Mouse (Mus musculus) testis, adult 2 months (tissue): Measurements from ENCODE around the gene Brpf1. TPM values are rescaled to one million over a fixed set of nuclear protein-coding genes. Genes with fewer than 3 reads are reported as not detected.
A peak's percentile ranks its signal among the peaks of the same experiment; 100 is the strongest.

ENCODE experiments used
- H3K27ac ChIP-seq: fragments of 200-500 bp; 2 replicates; pipeline ENCODE4 v1.5.1; 2012; ENCODE audit warnings: low read depth, low read length; ENCODE audit not compliant: control insufficient read depth, insufficient read depth
- H3K27me3 ChIP-seq: fragments of 200-500 bp; 2 replicates; pipeline ENCODE4 v1.6.1; 2012; ENCODE audit warnings: mild to moderate bottlenecking, low read length, moderate library complexity; ENCODE audit not compliant: control insufficient read depth, insufficient read depth
- H3K36me3 ChIP-seq: fragments of 200-500 bp; 2 replicates; pipeline ENCODE4 v1.6.1; 2012; ENCODE audit warnings: mild to moderate bottlenecking, low read length; ENCODE audit not compliant: control insufficient read depth, insufficient read depth
- H3K4me1 ChIP-seq: fragments of 200-500 bp; 2 replicates; pipeline ENCODE4 v1.6.1; 2012; ENCODE audit warnings: low read length; ENCODE audit not compliant: control insufficient read depth, insufficient read depth
- H3K4me3 ChIP-seq: fragments of 200-500 bp; 2 replicates; pipeline ENCODE4 v1.5.1; 2012; ENCODE audit warnings: low read depth, mild to moderate bottlenecking, low read length, moderate library complexity, mixed read lengths; ENCODE audit not compliant: control insufficient read depth
- CTCF ChIP-seq: fragments of 200-500 bp; IDR thresholded peaks from 2 replicates; pipeline ENCODE4 v1.5.1; 2012; ENCODE audit warnings: low read depth, mild to moderate bottlenecking, inconsistent platforms, low read length, moderate library complexity; ENCODE audit not compliant: control insufficient read depth, insufficient read depth, insufficient replicate concordance
- POLR2A ChIP-seq: fragments of 200-500 bp; IDR thresholded peaks from 2 replicates; pipeline ENCODE4 v1.6.1; 2012; ENCODE audit warnings: low read depth, mild to moderate bottlenecking, inconsistent platforms, low read length, moderate library complexity; ENCODE audit not compliant: control insufficient read depth
- polyA plus RNA-seq: library from polyadenylated mRNA; depleted of rRNA; stranded (reverse); fragments of >200 nt; gene quantifications from 2 replicates; pipeline ENCODE4 v1.2.3, GENCODE M21; 2012

Gene Brpf1
- polyA plus RNA-seq, 1 experiment = 11.7 TPM

DNA sequence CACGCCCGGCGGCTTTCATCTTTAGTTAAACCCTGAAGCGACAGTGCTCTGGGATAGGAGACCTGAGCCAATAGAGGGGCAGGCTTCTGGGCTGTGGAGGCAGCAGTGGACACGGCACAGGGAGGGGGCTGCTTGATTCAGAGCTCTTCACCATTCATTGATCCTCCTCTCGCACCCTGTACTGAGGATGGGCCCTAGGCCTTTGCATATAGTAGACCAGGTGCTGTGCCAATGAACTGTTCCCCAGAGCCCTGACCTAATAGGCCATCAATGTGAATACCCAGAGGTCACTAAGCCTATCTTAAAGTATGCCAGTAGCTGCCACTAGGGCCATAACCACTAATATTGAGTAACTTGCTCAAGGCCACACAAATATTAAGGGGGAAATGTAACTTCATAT lies 25.3 kb upstream of the Brpf1 start:
- Histone ChIP-seq H3K36me3 (no peaks in the 10 kb centered on the region), H3K27ac (no peak overlapping the region), H3K27me3 (no peaks in the 10 kb centered on the region), H3K4me1 (peaks cover 20% of the 10 kb centered on the region), H3K4me3 (no peak overlapping the region)
- TF ChIP-seq CTCF (no peak), POLR2A (no peak)

DNA sequence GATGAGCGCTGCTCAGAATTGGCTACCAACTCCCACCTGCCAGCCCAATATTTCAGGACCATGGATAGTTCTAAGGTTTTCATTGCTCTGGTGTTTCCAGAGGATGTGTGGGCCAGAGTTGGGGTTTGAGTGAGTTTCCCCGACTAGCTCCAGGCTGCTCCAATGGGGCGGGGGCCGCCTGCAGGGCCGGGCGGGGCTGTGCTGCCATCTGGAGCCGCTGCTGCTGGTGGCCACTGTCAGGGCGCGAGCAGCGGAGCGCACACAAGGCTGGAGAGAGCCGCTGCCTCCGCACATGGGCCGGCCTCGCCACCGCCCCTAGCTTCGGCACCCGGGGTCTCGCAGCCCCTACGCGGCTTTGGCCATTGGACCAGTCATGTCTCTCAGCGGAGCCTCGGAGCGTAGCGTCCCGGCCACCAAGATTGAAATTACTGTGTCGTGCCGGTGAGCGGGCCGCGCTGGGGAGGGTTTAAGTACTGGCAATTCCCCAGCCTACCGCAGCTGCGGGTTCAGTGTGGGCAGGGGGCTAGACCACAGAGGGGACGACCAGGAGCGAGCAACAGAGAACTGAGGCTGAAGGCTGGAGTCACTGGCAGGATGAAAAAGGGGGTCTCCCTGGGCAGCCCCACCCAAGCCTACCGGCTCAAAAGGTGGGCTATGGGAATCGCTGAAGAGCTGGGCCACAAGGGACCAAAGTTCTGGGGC lies 24.7 kb upstream of the Brpf1 start, which contains the start of gene Cpne9:
Cpne9 (plus strand) TSS at position 207 of the 702 bp plus-strand sequence.
- Histone ChIP-seq H3K4me1 (peaks cover 20% of the 10 kb centered on the region), H3K36me3 (no peaks in the 10 kb centered on the region), H3K4me3 (peak within 1 kb of the TSS; percentile 10; the same call in 1 of the 2 replicates), H3K27ac (no peak within 1 kb of the TSS), H3K27me3 (no peaks in the 10 kb centered on the region)
- no peak for TF ChIP-seq POLR2A
- no peak for TF ChIP-seq CTCF

DNA sequence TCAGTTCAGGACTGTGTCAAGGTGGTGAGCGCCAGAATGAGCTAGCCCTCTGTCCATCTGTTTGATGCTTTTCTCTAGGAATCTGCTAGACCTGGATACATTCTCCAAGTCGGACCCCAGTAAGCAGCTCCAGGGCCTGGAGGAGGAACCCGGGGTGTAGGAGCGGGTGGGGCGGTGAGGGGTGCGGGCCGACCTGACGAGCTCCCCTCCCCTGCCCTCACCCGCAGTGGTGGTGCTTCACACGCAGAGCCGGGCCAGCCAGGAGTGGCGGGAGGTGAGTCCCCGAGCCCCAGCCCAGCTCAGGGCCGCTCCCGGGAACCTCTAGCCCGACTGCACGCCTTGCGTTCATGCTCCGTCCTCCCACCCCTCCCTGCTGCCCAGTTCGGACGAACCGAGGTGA lies 24.0 kb upstream of the Brpf1 start:
- H3K4me3 ChIP-seq = no peak overlapping the region
- no peaks in the 10 kb centered on the region for H3K36me3 ChIP-seq
- H3K27me3 ChIP-seq = no peaks in the 10 kb centered on the region
- no peak overlapping the region for H3K27ac ChIP-seq
- no peak for TF ChIP-seq CTCF
- TF ChIP-seq POLR2A = no peak
- peaks cover 20% of the 10 kb centered on the region for H3K4me1 ChIP-seq

DNA sequence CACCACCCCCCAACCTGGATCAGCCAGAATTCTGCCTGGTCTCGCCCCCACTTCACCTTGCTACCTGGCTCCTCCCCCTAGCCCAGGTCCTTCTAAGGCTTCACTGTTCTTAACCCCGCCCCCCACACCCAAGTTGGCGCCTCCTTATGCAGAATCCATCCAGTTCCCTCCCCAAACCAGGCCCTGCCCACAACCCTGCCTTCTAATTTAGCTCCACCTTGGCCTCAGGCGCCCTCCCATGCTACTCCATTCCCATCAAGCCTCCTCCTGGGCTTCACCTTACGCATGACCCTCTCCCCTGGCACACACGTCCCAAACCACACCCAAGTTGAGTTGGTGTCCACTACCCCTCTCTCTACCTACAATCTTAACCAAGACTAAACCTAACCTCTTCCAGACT lies 23.4 kb upstream of the Brpf1 start:
- no peak for TF ChIP-seq POLR2A
- no peak for TF ChIP-seq CTCF
- Histone ChIP-seq H3K4me3 (no peak overlapping the region), H3K4me1 (peaks cover 20% of the 10 kb centered on the region), H3K27ac (no peak overlapping the region), H3K36me3 (no peaks in the 10 kb centered on the region), H3K27me3 (no peaks in the 10 kb centered on the region)

DNA sequence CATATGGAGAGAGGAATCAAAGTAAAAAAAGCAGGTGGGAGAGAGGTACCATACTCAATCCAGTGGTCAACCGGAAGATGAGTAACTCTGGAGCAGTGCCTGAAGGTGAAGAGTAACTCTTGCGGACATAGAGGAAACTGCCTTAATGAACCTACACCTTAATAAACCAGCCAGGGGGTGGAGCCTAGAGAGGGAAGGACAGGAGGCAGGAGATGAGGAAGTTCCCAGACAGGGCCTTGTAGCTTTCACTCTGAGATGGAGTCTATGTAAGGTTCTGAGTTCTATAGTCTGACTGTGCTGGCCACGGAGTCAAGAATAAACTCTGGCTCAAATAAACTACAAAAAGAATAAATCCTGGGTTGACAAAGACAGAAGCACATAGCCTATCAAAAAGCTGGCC lies 22.0 kb upstream of the Brpf1 start:
- TF ChIP-seq CTCF = no peak
- no peak for TF ChIP-seq POLR2A
- no peaks in the 10 kb centered on the region for H3K27me3 ChIP-seq
- H3K36me3 ChIP-seq = no peaks in the 10 kb centered on the region
- peaks cover 20% of the 10 kb centered on the region for H3K4me1 ChIP-seq
- no peak overlapping the region for H3K4me3 ChIP-seq
- H3K27ac ChIP-seq = no peak overlapping the region

DNA sequence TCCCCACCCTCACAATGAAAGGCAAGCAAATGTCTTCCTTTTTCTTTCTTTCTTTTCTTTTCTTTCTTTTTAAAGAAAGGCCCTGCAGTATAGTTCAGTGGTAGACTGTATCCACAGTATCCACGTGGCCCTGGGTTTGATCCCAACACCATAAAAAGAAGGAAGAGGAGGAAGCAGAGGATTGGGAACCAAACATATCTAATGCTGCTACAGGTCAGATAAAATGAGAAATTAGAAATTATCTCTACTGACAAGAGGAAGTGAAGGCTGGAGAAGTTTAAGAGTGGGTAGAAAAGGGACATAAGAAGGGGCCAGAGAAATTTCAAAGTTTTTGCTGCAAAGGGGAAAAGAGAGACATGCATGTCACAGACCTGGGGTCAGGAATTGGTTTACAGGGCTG lies 20.6 kb upstream of the Brpf1 start:
- no peaks in the 10 kb centered on the region for H3K36me3 ChIP-seq
- H3K4me3 ChIP-seq = no peak overlapping the region; the same call in 1 of the 2 replicates
- H3K27me3 ChIP-seq = no peaks in the 10 kb centered on the region
- TF ChIP-seq CTCF = no peak
- TF ChIP-seq POLR2A = no peak
- no peak overlapping the region for H3K27ac ChIP-seq
- H3K4me1 ChIP-seq = peaks cover 20% of the 10 kb centered on the region

DNA sequence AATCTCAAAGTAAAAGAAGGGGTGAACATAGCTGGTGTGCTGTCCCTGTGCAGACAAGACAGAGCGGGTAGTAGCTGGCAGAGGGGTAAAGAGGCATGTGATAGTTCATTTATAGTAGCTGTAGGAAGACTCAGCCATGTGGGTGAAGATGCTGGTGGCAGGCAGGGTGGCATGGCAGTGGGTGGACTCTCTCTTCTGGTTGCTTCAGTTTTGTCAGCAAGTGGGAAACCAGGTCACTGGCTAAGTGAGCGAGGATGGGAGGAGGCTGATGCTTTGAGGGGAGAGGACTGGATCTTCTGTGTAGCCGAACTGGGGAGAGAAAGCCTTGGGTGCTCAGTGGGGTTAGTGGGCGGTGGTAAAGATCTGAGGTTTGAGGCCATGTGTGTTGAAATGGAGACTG lies 19.7 kb upstream of the Brpf1 start:
- Histone ChIP-seq H3K27me3 (no peaks in the 10 kb centered on the region), H3K27ac (no peak overlapping the region), H3K4me3 (no peak overlapping the region), H3K4me1 (peaks cover 19% of the 10 kb centered on the region), H3K36me3 (no peaks in the 10 kb centered on the region)
- no peak for TF ChIP-seq POLR2A
- no peak for TF ChIP-seq CTCF
